Mouse (Mus musculus): ENCODE data around the gene Robo1.

- TF ChIP-seq CTCF (IDR thresholded peaks at IDR 0.05; ENCODE audit: low read depth) (no peak), EP300 (optimal IDR thresholded peaks at IDR 0.05) (no peak)
Measured at GRCm38 (mm10) chr16:72834266-72834665, 526.2 kb downstream of the Robo1 start.
